Mouse (Mus musculus) midbrain, embryonic 11.5 days (tissue): ENCODE results near the gene Trp63. TPM values are rescaled to one million over a fixed set of nuclear protein-coding genes. Genes with fewer than 3 reads are reported as not detected.

Experiments
- ATAC-seq: fragments of 200-750 bp; cut with Nextera tagmentation; 2 replicates; pipeline ENCODE4 v1.8.0; 2017; ENCODE audit warnings: moderate TSS enrichment, moderate library complexity; ENCODE audit not compliant: low FRiP score
- DNase-seq: peaks from one replicate; pipeline ENCODE4 v3.0.0; 2015; ENCODE audit warnings: low spot score; ENCODE audit errors: missing footprints
- H3K27ac ChIP-seq: fragments of 300-500 bp; sonication (generic); 2 replicates; pipeline ENCODE4 v1.5.1; 2014; ENCODE audit warnings: low read depth, low read length
- H3K27me3 ChIP-seq: fragments of 300-500 bp; sonication (generic); 2 replicates; pipeline ENCODE4 v1.6.1; 2014; ENCODE audit warnings: mild to moderate bottlenecking, low read length, moderate library complexity, mixed read lengths; ENCODE audit not compliant: control insufficient read depth, insufficient read depth
- H3K36me3 ChIP-seq: fragments of 300-500 bp; sonication (generic); 2 replicates; pipeline ENCODE4 v1.6.1; 2014; ENCODE audit warnings: mild to moderate bottlenecking, low read length, moderate library complexity, mixed read lengths; ENCODE audit not compliant: control insufficient read depth, insufficient read depth
- H3K4me1 ChIP-seq: fragments of 300-500 bp; sonication (generic); 2 replicates; pipeline ENCODE4 v1.6.1; 2014; ENCODE audit warnings: low read length; ENCODE audit not compliant: control insufficient read depth, insufficient read depth
- H3K4me2 ChIP-seq: fragments of 300-500 bp; sonication (generic); 2 replicates; pipeline ENCODE4 v1.6.1; 2014; ENCODE audit warnings: mild to moderate bottlenecking, moderate library complexity
- H3K4me3 ChIP-seq: fragments of 300-500 bp; sonication (generic); 2 replicates; pipeline ENCODE4 v1.5.1; 2014; ENCODE audit warnings: low read depth, low read length
- H3K9ac ChIP-seq: fragments of 300-500 bp; sonication (generic); 2 replicates; pipeline ENCODE4 v1.6.1; 2014; ENCODE audit warnings: low read length
- H3K9me3 ChIP-seq: fragments of 300-500 bp; sonication (generic); 2 replicates; pipeline ENCODE4 v1.6.1; 2016; ENCODE audit warnings: low read length; ENCODE audit not compliant: control insufficient read depth
- WGBS: fragments of 180-500 bp; shearing (Covaris S2); extraction: QIAGEN DNeasy Blood & Tissue Kit; methylation state at CpG from one replicate; pipeline ENCODE4 v1.1.7; 2014; 5-methylcytosine and 5-hydroxymethylcytosine counted together
- polyA plus RNA-seq: library from polyadenylated mRNA; unstranded; fragments of >200 nt; fragmentation: Nextera tagmentation; extraction: Ambion mirVana; gene quantifications from 2 replicates; pipeline ENCODE4 v1.2.1, GENCODE M21; 2014

The Trp63 gene
- polyA plus RNA-seq, 1 experiment from 2014 or later: 2.1 TPM

- H3K27ac ChIP-seq: no peak overlapping the region
- no peaks in the 10 kb centered on the region for H3K4me1 ChIP-seq
- H3K4me3 ChIP-seq: no peak overlapping the region
- ATAC-seq (no peak), DNase-seq (no peak)
- no peaks in the 10 kb centered on the region for H3K27me3 ChIP-seq
- no peak overlapping the region for H3K4me2 ChIP-seq
- H3K9ac ChIP-seq: no peak overlapping the region
- no peaks in the 10 kb centered on the region for H3K9me3 ChIP-seq
- no peaks in the 10 kb centered on the region for H3K36me3 ChIP-seq
Observed at GRCm38 (mm10) chr16:25799618-25800017, 116.1 kb downstream of the Trp63 start.

GRCm38 (mm10) chr16:25804955-25805354 lies 121.4 kb downstream of the Trp63 start:
- Histone ChIP-seq H3K27ac (no peak overlapping the region), H3K36me3 (no peaks in the 10 kb centered on the region), H3K9ac (no peak overlapping the region), H3K4me3 (no peak overlapping the region), H3K4me1 (0 out of 2 replicates have a peak, but pooled peaks cover 2% of the 10 kb centered on the region), H3K9me3 (no peaks in the 10 kb centered on the region), H3K27me3 (no peaks in the 10 kb centered on the region), H3K4me2 (no peak overlapping the region)
- no peak for ATAC-seq
- peak; percentile 66 for DNase-seq
- 64% methylated on average over 3 of the region's 3 CpGs for WGBS

GRCm38 (mm10) chr16:25807116-25807515 lies 123.6 kb downstream of the Trp63 start:
- ATAC-seq (no peak), DNase-seq (no peak)
- H3K4me1 ChIP-seq: 0 out of 2 replicates have a peak, but pooled peaks cover 2% of the 10 kb centered on the region
- H3K4me2 ChIP-seq: no peak overlapping the region
- H3K4me3 ChIP-seq: no peak overlapping the region
- no peaks in the 10 kb centered on the region for H3K9me3 ChIP-seq
- H3K36me3 ChIP-seq: no peaks in the 10 kb centered on the region
- no peak overlapping the region for H3K27ac ChIP-seq
- no peak overlapping the region for H3K9ac ChIP-seq
- H3K27me3 ChIP-seq: no peaks in the 10 kb centered on the region

GRCm38 (mm10) chr16:25817753-25818624 lies 134.4 kb downstream of the Trp63 start:
- H3K4me3 ChIP-seq: no peak overlapping the region
- H3K4me2 ChIP-seq: no peak overlapping the region
- H3K36me3 ChIP-seq: no peaks in the 10 kb centered on the region
- no peaks in the 10 kb centered on the region; the same call in 1 of the 2 replicates for H3K27me3 ChIP-seq
- ATAC-seq (no peak), DNase-seq (peak; percentile 86)
- 24% methylated on average over 10 of the region's 10 CpGs for WGBS
- no peak overlapping the region for H3K9ac ChIP-seq
- no peak overlapping the region for H3K27ac ChIP-seq
- H3K9me3 ChIP-seq: no peaks in the 10 kb centered on the region
- no peaks in the 10 kb centered on the region; the same call in 1 of the 2 replicates for H3K4me1 ChIP-seq

- no peak overlapping the region for H3K4me2 ChIP-seq
- WGBS: 60% methylated on average over 7 of the region's 7 CpGs
- no peaks in the 10 kb centered on the region for H3K27me3 ChIP-seq
- no peak overlapping the region for H3K4me3 ChIP-seq
- no peaks in the 10 kb centered on the region for H3K9me3 ChIP-seq
- DNase-seq (no peak), ATAC-seq (no peak)
- no peak overlapping the region for H3K9ac ChIP-seq
- H3K27ac ChIP-seq: no peak overlapping the region
- no peaks in the 10 kb centered on the region for H3K36me3 ChIP-seq
- H3K4me1 ChIP-seq: no peaks in the 10 kb centered on the region
Observed at GRCm38 (mm10) chr16:25826016-25826415, 142.5 kb downstream of the Trp63 start.

GRCm38 (mm10) chr16:25832576-25832975 lies 149.0 kb downstream of the Trp63 start:
- DNase-seq: no peak
- H3K27ac ChIP-seq: no peak overlapping the region
- WGBS: 82% methylated on average over 4 of the region's 4 CpGs
- no peaks in the 10 kb centered on the region for H3K4me1 ChIP-seq
- H3K27me3 ChIP-seq: no peaks in the 10 kb centered on the region
- H3K9me3 ChIP-seq: no peaks in the 10 kb centered on the region
- no peaks in the 10 kb centered on the region for H3K36me3 ChIP-seq
- no peak overlapping the region for H3K9ac ChIP-seq
- H3K4me2 ChIP-seq: no peak overlapping the region
- no peak for ATAC-seq
- no peak overlapping the region for H3K4me3 ChIP-seq

- Histone ChIP-seq H3K9me3 (no peaks in the 10 kb centered on the region), H3K9ac (no peak overlapping the region), H3K27me3 (no peaks in the 10 kb centered on the region), H3K4me2 (no peak overlapping the region), H3K36me3 (no peaks in the 10 kb centered on the region), H3K4me1 (no peaks in the 10 kb centered on the region), H3K27ac (no peak overlapping the region), H3K4me3 (no peak overlapping the region)
- DNase-seq (no peak), ATAC-seq (no peak)
- 89% methylated on average over 3 of the region's 3 CpGs for WGBS
Observed at GRCm38 (mm10) chr16:25835301-25835700, 151.7 kb downstream of the Trp63 start.

GRCm38 (mm10) chr16:25835723-25836122 lies 152.2 kb downstream of the Trp63 start:
- Histone ChIP-seq H3K27ac (no peak overlapping the region), H3K9me3 (no peaks in the 10 kb centered on the region), H3K4me1 (no peaks in the 10 kb centered on the region), H3K4me3 (no peak overlapping the region), H3K4me2 (no peak overlapping the region), H3K27me3 (no peaks in the 10 kb centered on the region), H3K36me3 (no peaks in the 10 kb centered on the region), H3K9ac (no peak overlapping the region)
- 95% methylated on average over 5 of the region's 5 CpGs for WGBS
- ATAC-seq (no peak), DNase-seq (no peak)

- H3K9me3 ChIP-seq: no peaks in the 10 kb centered on the region
- H3K36me3 ChIP-seq: no peaks in the 10 kb centered on the region
- no peak for DNase-seq
- ATAC-seq: no peak
- WGBS: 82% methylated on average over 6 of the region's 6 CpGs
- no peak overlapping the region for H3K4me3 ChIP-seq
- no peak overlapping the region for H3K4me2 ChIP-seq
- no peaks in the 10 kb centered on the region for H3K4me1 ChIP-seq
- no peak overlapping the region for H3K27ac ChIP-seq
- H3K27me3 ChIP-seq: no peaks in the 10 kb centered on the region
- no peak overlapping the region for H3K9ac ChIP-seq
Observed at GRCm38 (mm10) chr16:25842996-25843395, 159.4 kb downstream of the Trp63 start.
